Mouse (Mus musculus) liver, embryonic 16.5 days (tissue): ENCODE results near the gene Tmem107. TPM values are rescaled to one million over a fixed set of nuclear protein-coding genes. Genes with fewer than 3 reads are reported as not detected.
A peak's percentile ranks its signal among the peaks of the same experiment; 100 is the strongest.

ENCODE experiments used
- ATAC-seq: fragments of 200-750 bp; cut with Nextera tagmentation; 2 replicates; pipeline ENCODE4 v1.8.0; 2017; ENCODE audit warnings: low read depth, mild to moderate bottlenecking, moderate number of reproducible peaks, moderate library complexity
- H3K27ac ChIP-seq: fragments of 300-500 bp; sonication (generic); 2 replicates; pipeline ENCODE4 v1.5.1; 2014; ENCODE audit warnings: mild to moderate bottlenecking, low read length
- H3K27me3 ChIP-seq: fragments of 300-500 bp; sonication (generic); 2 replicates; pipeline ENCODE4 v1.6.1; 2014; ENCODE audit warnings: low read depth, low read length, mixed read lengths; ENCODE audit not compliant: control insufficient read depth, insufficient read depth
- H3K36me3 ChIP-seq: fragments of 300-500 bp; sonication (generic); 2 replicates; pipeline ENCODE4 v1.6.1; 2014; ENCODE audit warnings: mild to moderate bottlenecking; ENCODE audit not compliant: control insufficient read depth, insufficient read depth
- H3K4me1 ChIP-seq: fragments of 300-500 bp; sonication (generic); 2 replicates; pipeline ENCODE4 v1.6.1; 2014; ENCODE audit warnings: low read depth, low read length, mixed read lengths; ENCODE audit not compliant: control insufficient read depth
- H3K4me2 ChIP-seq: fragments of 300-500 bp; sonication (generic); 2 replicates; pipeline ENCODE4 v1.6.1; 2014; ENCODE audit warnings: low read depth, low read length, mixed read lengths
- H3K4me3 ChIP-seq: fragments of 300-500 bp; sonication (generic); 2 replicates; pipeline ENCODE4 v1.5.1; 2014; ENCODE audit warnings: low read depth, mild to moderate bottlenecking, low read length
- H3K9ac ChIP-seq: fragments of 300-500 bp; sonication (generic); 2 replicates; pipeline ENCODE4 v1.6.1; 2014; ENCODE audit warnings: low read depth, low read length
- H3K9me3 ChIP-seq: fragments of 300-500 bp; sonication (generic); replicated peaks from 2 replicates; pipeline ENCODE4 v1.6.1; 2016; ENCODE audit warnings: low read length; ENCODE audit not compliant: control insufficient read depth
- WGBS: fragments of 180-500 bp; shearing (Covaris S2); extraction: QIAGEN DNeasy Blood & Tissue Kit; methylation state at CpG from one replicate; pipeline ENCODE4 v1.1.7; 2014; ENCODE audit not compliant: insufficient replicate concordance; 5-methylcytosine and 5-hydroxymethylcytosine counted together
- polyA plus RNA-seq: library from polyadenylated mRNA; unstranded; fragments of >200 nt; fragmentation: Nextera tagmentation; extraction: Ambion mirVana; gene quantifications from 2 replicates; pipeline ENCODE4 v1.2.1, GENCODE M21; 2015

Tmem107 gene
- polyA plus RNA-seq, 1 experiment from 2014 or later = 21.7 TPM

- no peak for ATAC-seq
- peaks cover 13% of the 10 kb centered on the region for H3K36me3 ChIP-seq
- no peak overlapping the region for H3K27ac ChIP-seq
- H3K4me2 ChIP-seq = peak overlapping the region; percentile 74
- no peaks in the 10 kb centered on the region for H3K9me3 ChIP-seq
- H3K27me3 ChIP-seq = peaks cover 3% of the 10 kb centered on the region; the same call in 1 of the 2 replicates
- peak overlapping the region; percentile 58 for H3K4me3 ChIP-seq
- peaks cover 12% of the 10 kb centered on the region for H3K4me1 ChIP-seq
- peak overlapping the region; percentile 54 for H3K9ac ChIP-seq
- 4% methylated on average over 21 of the region's 21 CpGs for WGBS
These were observed 40.6 kb downstream of the Tmem107 start for GRCm38 (mm10) chr11:69111051-69111810.

GRCm38 (mm10) chr11:69111865-69112264 is 41.3 kb downstream of the Tmem107 start:
- Histone ChIP-seq H3K27ac (no peak overlapping the region), H3K9ac (no peak overlapping the region), H3K36me3 (peaks cover 12% of the 10 kb centered on the region), H3K4me1 (peaks cover 12% of the 10 kb centered on the region), H3K27me3 (peaks cover 3% of the 10 kb centered on the region; the same call in 1 of the 2 replicates), H3K4me2 (no peak overlapping the region), H3K4me3 (no peak overlapping the region), H3K9me3 (no peaks in the 10 kb centered on the region)
- ATAC-seq = no peak
- 53% methylated on average over 4 of the region's 4 CpGs for WGBS

- H3K27me3 ChIP-seq = peaks cover 4% of the 10 kb centered on the region
- 40% methylated on average over 3 of the region's 3 CpGs for WGBS
- no peak overlapping the region for H3K9ac ChIP-seq
- no peak overlapping the region for H3K27ac ChIP-seq
- H3K4me2 ChIP-seq = no peak overlapping the region
- ATAC-seq = no peak
- peaks cover 27% of the 10 kb centered on the region for H3K4me1 ChIP-seq
- no peak overlapping the region for H3K4me3 ChIP-seq
- peaks cover 3% of the 10 kb centered on the region; the same call in 1 of the 2 replicates for H3K36me3 ChIP-seq
- no peaks in the 10 kb centered on the region for H3K9me3 ChIP-seq
These were observed 43.4 kb downstream of the Tmem107 start for GRCm38 (mm10) chr11:69114018-69114417.

- H3K4me1 ChIP-seq = peaks cover 33% of the 10 kb centered on the region
- ATAC-seq = no peak
- H3K9ac ChIP-seq = no peak overlapping the region
- 51% methylated on average over 3 of the region's 3 CpGs for WGBS
- no peak overlapping the region for H3K27ac ChIP-seq
- no peaks in the 10 kb centered on the region for H3K9me3 ChIP-seq
- no peak overlapping the region for H3K4me2 ChIP-seq
- peaks cover 10% of the 10 kb centered on the region for H3K27me3 ChIP-seq
- H3K36me3 ChIP-seq = no peaks in the 10 kb centered on the region
- H3K4me3 ChIP-seq = no peak overlapping the region
These were observed 44.0 kb downstream of the Tmem107 start for GRCm38 (mm10) chr11:69114621-69115020.

GRCm38 (mm10) chr11:69116843-69117242 is 46.2 kb downstream of the Tmem107 start:
- H3K4me3 ChIP-seq = no peak overlapping the region
- 50% methylated on average over 5 of the region's 5 CpGs for WGBS
- no peaks in the 10 kb centered on the region for H3K36me3 ChIP-seq
- H3K9me3 ChIP-seq = no peaks in the 10 kb centered on the region
- H3K4me1 ChIP-seq = peaks cover 42% of the 10 kb centered on the region
- H3K9ac ChIP-seq = no peak overlapping the region
- H3K4me2 ChIP-seq = 0 out of 2 replicates have a peak overlapping the region, but pooled peaks have one; percentile 97
- ATAC-seq = no peak
- no peak overlapping the region for H3K27ac ChIP-seq
- H3K27me3 ChIP-seq = peaks cover 32% of the 10 kb centered on the region

GRCm38 (mm10) chr11:69117737-69118695 is 47.4 kb downstream of the Tmem107 start:
- peak; percentile 30 for ATAC-seq

GRCm38 (mm10) chr11:69118765-69119164 is 48.2 kb downstream of the Tmem107 start:
- peak overlapping the region; percentile 97 for H3K4me2 ChIP-seq
- peaks cover 43% of the 10 kb centered on the region for H3K27me3 ChIP-seq
- H3K9ac ChIP-seq = peak overlapping the region; percentile 71

More at GRCm38 (mm10) chr11:69117737-69118695, 47.4 kb downstream of the Tmem107 start:
- H3K4me2 ChIP-seq = peak overlapping the region; percentile 97
- H3K27me3 ChIP-seq = peaks cover 43% of the 10 kb centered on the region
- peak overlapping the region; percentile 73 for H3K4me3 ChIP-seq
- no peaks in the 10 kb centered on the region for H3K36me3 ChIP-seq
- WGBS = under 1% methylated on average over 44 of the region's 45 CpGs
- H3K27ac ChIP-seq = peak overlapping the region; percentile 46
- peaks cover 53% of the 10 kb centered on the region for H3K4me1 ChIP-seq
- peak overlapping the region; percentile 71 for H3K9ac ChIP-seq
- H3K9me3 ChIP-seq = no peaks in the 10 kb centered on the region

GRCm38 (mm10) chr11:69119446-69120155 is 49.0 kb downstream of the Tmem107 start:
- ATAC-seq = no peak
- Histone ChIP-seq H3K4me1 (peaks cover 55% of the 10 kb centered on the region), H3K27ac (no peak overlapping the region), H3K27me3 (peaks cover 43% of the 10 kb centered on the region), H3K9ac (no peak overlapping the region), H3K36me3 (no peaks in the 10 kb centered on the region), H3K4me3 (no peak overlapping the region; the same call in 1 of the 2 replicates), H3K4me2 (peak overlapping the region; percentile 97), H3K9me3 (no peaks in the 10 kb centered on the region)
- 38% methylated on average over 14 of the region's 14 CpGs for WGBS

More at GRCm38 (mm10) chr11:69118765-69119164, 48.2 kb downstream of the Tmem107 start:
- peak; percentile 23; the same call in 1 of the 2 replicates for ATAC-seq
- 2% methylated on average over 15 of the region's 15 CpGs for WGBS
- H3K4me3 ChIP-seq = peak overlapping the region; percentile 73
- H3K9me3 ChIP-seq = no peaks in the 10 kb centered on the region
- no peaks in the 10 kb centered on the region for H3K36me3 ChIP-seq
- H3K27ac ChIP-seq = no peak overlapping the region
- H3K4me1 ChIP-seq = peaks cover 55% of the 10 kb centered on the region
